Mouse (Mus musculus) liver, adult 2 months (tissue): Measurements from ENCODE around the gene Fam131b.

Experiments
- CTCF ChIP-seq: fragments of 200-500 bp; IDR thresholded peaks from 2 replicates; pipeline ENCODE4 v1.5.1; 2011; ENCODE audit warnings: low read depth, low read length, control low read depth
- POLR2A ChIP-seq: fragments of 200-500 bp; IDR thresholded peaks from 2 replicates; pipeline ENCODE4 v1.6.1; 2011; ENCODE audit warnings: low read length, control low read depth; ENCODE audit not compliant: insufficient read depth; ENCODE audit errors: extremely low read depth

GRCm38 (mm10) chr6:42359364-42360147, 35.1 kb upstream of the Fam131b start:
- TF ChIP-seq POLR2A = no peak
- TF ChIP-seq CTCF = no peak
